Mouse (Mus musculus) myocyte (in vitro differentiated cells): ENCODE measurements around the gene Fam213a. TPM values are rescaled to one million over a fixed set of nuclear protein-coding genes. Genes with fewer than 3 reads are reported as not detected.

ENCODE experiments used
- H3K27me3 ChIP-seq: one replicate; pipeline ENCODE4 v1.6.1; 2011; ENCODE audit not compliant: control insufficient read depth, insufficient read depth, insufficient read length
- H3K36me3 ChIP-seq: one replicate; pipeline ENCODE4 v1.6.1; 2011; ENCODE audit not compliant: control insufficient read depth, insufficient read depth
- H3K4me2 ChIP-seq: one replicate; pipeline ENCODE4 v1.6.1; 2011; ENCODE audit warnings: low read depth, control low read depth
- H3K4me3 ChIP-seq: one replicate; pipeline ENCODE4 v1.5.1; 2011; ENCODE audit warnings: mild to moderate bottlenecking, control low read depth, moderate library complexity
- H3K79me2 ChIP-seq: one replicate; pipeline ENCODE4 v1.6.1; 2011; ENCODE audit not compliant: control insufficient read depth, insufficient read depth
- H3ac ChIP-seq: one replicate; pipeline ENCODE4 v1.6.1; 2011; ENCODE audit not compliant: control insufficient read depth, insufficient read length
- CEBPB ChIP-seq: IDR thresholded peaks from 2 replicates; pipeline ENCODE4 v1.6.1; 2011; ENCODE audit warnings: mild to moderate bottlenecking, moderate library complexity; ENCODE audit not compliant: poor library complexity, insufficient read depth, severe bottlenecking
- E2F4 ChIP-seq: IDR thresholded peaks from one replicate; pipeline ENCODE4 v1.6.1; 2011; ENCODE audit warnings: mild to moderate bottlenecking, control low read depth, moderate library complexity; ENCODE audit not compliant: insufficient read depth
- MAX ChIP-seq: IDR thresholded peaks from one replicate; pipeline ENCODE4 v1.6.1; 2011; ENCODE audit warnings: low read depth, mild to moderate bottlenecking, control low read depth
- MYOD1 ChIP-seq, 3 experiments: IDR thresholded peaks; one replicate each; pipeline ENCODE4 v1.6.1; 2011; ENCODE audit warnings: control low read depth in 2 of 3, low read depth in 2 of 3, mild to moderate bottlenecking in 2 of 3, moderate library complexity in 1 of 3; ENCODE audit not compliant: insufficient read length in 2 of 3, control insufficient read depth in 1 of 3
- MYOG ChIP-seq, 3 experiments: IDR thresholded peaks; one replicate each; pipeline ENCODE4 v1.6.1; 2011; ENCODE audit warnings: control low read depth in 2 of 3, low read depth in 2 of 3, mild to moderate bottlenecking in 2 of 3; ENCODE audit not compliant: insufficient read length in 2 of 3, control insufficient read depth in 1 of 3, insufficient read depth in 1 of 3
- POLR2A ChIP-seq: IDR thresholded peaks from one replicate; pipeline ENCODE4 v1.6.1; 2011; ENCODE audit warnings: low read depth, mild to moderate bottlenecking, control low read depth, moderate library complexity; ENCODE audit not compliant: insufficient read length
- POLR2AphosphoS2 ChIP-seq: IDR thresholded peaks from one replicate; pipeline ENCODE4 v1.6.1; 2011; ENCODE audit warnings: low read depth, control low read depth; ENCODE audit not compliant: insufficient read length
- REST ChIP-seq: IDR thresholded peaks from one replicate; pipeline ENCODE4 v1.6.1; 2011; ENCODE audit warnings: mild to moderate bottlenecking, control low read depth, moderate library complexity; ENCODE audit not compliant: insufficient read depth, insufficient read length
- SRF ChIP-seq: IDR thresholded peaks from one replicate; pipeline ENCODE4 v1.6.1; 2011; ENCODE audit warnings: low read depth; ENCODE audit not compliant: control insufficient read depth, insufficient read length
- TCF12 ChIP-seq: IDR thresholded peaks from one replicate; pipeline ENCODE4 v1.6.1; 2011; ENCODE audit warnings: mild to moderate bottlenecking, control low read depth; ENCODE audit not compliant: poor library complexity, insufficient read depth, severe bottlenecking
- TCF3 ChIP-seq: IDR thresholded peaks from one replicate; pipeline ENCODE4 v1.6.1; 2011; ENCODE audit warnings: low read depth, control low read depth; ENCODE audit not compliant: insufficient read length
- USF1 ChIP-seq: IDR thresholded peaks from one replicate; pipeline ENCODE4 v1.6.1; 2011; ENCODE audit warnings: low read depth, mild to moderate bottlenecking, control low read depth, moderate library complexity
- polyA plus RNA-seq: library from polyadenylated mRNA; unstranded; fragments of >200 nt; fragmentation: generic; extraction: Trizol; gene quantifications from one replicate; pipeline ENCODE4 v1.2.1, GENCODE M21; 2012; ENCODE audit warnings: missing spikeins

Fam213a gene
- polyA plus RNA-seq, 1 experiment = 1.8 TPM

DNA sequence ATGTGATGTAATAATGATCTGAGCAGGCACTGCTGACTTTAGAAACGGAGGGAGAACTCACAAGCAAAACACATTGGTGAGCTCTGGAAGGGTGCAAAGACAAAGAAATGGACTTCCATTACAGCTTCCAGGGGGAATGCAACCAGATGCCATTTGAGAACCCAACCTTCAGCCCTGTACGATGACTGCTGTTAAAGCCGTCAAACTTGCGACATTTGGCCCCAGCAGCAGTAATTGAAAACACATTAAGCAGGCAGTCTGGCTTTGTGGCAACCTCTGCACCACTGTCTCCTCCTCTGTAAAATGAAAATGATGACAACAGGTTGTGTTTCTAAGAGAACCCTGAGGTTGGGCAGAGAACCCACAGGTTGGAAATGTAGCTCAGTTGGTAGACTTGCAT lies 12.8 kb downstream of the Fam213a start:
- Histone ChIP-seq H3K4me3 (no peak overlapping the region), H3K27me3 (no peaks in the 10 kb centered on the region), H3K4me2 (no peak overlapping the region), H3K79me2 (no peaks in the 10 kb centered on the region), H3ac (no peak overlapping the region), H3K36me3 (no peaks in the 10 kb centered on the region)
- TF ChIP-seq REST (no peak), MYOG (IDR thresholded peaks at IDR 0.05; ENCODE audit: control insufficient read depth in 1 of 3, insufficient read depth in 1 of 3, insufficient read length in 2 of 3, low read depth in 2 of 3) (no peak), MYOD1 (IDR thresholded peaks at IDR 0.05; ENCODE audit: control insufficient read depth in 1 of 3, insufficient read length in 2 of 3, low read depth in 2 of 3) (no peak), USF1 (no peak), TCF12 (no peak), CEBPB (no peak), E2F4 (no peak)

DNA sequence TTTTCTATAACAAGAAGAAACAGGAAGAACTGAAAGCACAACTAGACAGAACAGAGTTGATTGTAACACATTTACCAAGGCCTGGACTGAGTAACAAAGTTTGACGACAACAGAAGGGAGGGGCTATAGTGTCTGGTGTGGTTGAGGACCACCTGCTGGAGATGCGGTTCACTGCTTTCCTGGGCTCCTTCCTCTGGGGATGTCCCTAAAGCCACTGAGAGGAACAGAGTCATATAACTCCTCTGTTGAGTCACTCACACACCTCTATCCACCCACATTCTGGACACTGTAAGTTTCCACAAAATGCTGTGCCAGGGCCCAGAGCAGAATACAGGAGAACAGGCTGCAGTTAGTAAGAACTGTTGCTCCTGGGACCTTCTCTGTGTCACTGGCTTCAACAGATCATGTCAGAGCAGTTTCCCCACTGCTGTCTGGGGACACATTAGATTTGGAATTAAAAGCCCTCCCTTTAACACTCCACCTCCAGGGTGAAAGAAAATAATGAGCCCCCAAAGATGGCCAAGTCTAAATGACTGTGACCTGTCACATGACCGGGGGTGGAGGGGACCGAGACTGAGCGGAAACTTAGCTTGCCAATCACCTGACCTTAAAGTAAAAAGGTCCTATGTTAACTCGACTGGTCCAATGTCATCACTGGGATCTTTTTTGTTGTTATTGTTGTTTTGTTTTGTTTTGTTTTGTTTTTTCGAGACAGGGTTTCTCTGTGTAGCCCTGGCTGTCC lies 13.5 kb downstream of the Fam213a start:
- Histone ChIP-seq H3K4me2 (no peak overlapping the region), H3K4me3 (no peak overlapping the region), H3K79me2 (no peaks in the 10 kb centered on the region), H3K36me3 (no peaks in the 10 kb centered on the region), H3ac (no peak overlapping the region), H3K27me3 (no peaks in the 10 kb centered on the region)
- TF ChIP-seq USF1 = no peak
- TF ChIP-seq SRF = no peak
- TF ChIP-seq TCF12 = no peak
- no peak for TF ChIP-seq MYOG (IDR thresholded peaks at IDR 0.05; ENCODE audit: control insufficient read depth in 1 of 3, insufficient read depth in 1 of 3, insufficient read length in 2 of 3, low read depth in 2 of 3)

DNA sequence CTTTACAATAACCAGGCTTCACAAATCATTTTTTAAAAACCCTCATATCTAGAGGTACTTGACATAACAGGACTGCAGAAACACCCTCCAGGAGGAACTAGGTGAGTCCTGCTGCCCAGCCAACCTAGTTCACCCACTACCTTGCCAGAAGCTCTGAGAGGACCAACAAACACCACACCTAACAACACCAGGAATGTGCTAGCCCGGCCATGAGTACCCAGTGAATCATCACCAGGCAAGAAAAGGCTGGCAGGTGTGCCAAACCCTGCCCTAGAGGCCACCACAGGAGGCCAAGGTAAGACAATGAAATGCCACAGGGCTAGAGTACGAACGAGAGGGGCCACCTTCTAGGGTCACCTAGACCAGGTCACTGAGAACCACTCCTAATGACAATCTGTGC lies 17.4 kb downstream of the Fam213a start:
- H3K4me3 ChIP-seq = no peak overlapping the region
- no peak overlapping the region for H3K4me2 ChIP-seq
- H3K79me2 ChIP-seq = no peaks in the 10 kb centered on the region
- H3K27me3 ChIP-seq = no peaks in the 10 kb centered on the region
- no peak for TF ChIP-seq MAX
- no peak for TF ChIP-seq E2F4
- TF ChIP-seq MYOG (IDR thresholded peaks at IDR 0.05; ENCODE audit: control insufficient read depth in 1 of 3, insufficient read depth in 1 of 3, insufficient read length in 2 of 3, low read depth in 2 of 3) = no peak
- H3K36me3 ChIP-seq = no peaks in the 10 kb centered on the region
- H3ac ChIP-seq = no peak overlapping the region

DNA sequence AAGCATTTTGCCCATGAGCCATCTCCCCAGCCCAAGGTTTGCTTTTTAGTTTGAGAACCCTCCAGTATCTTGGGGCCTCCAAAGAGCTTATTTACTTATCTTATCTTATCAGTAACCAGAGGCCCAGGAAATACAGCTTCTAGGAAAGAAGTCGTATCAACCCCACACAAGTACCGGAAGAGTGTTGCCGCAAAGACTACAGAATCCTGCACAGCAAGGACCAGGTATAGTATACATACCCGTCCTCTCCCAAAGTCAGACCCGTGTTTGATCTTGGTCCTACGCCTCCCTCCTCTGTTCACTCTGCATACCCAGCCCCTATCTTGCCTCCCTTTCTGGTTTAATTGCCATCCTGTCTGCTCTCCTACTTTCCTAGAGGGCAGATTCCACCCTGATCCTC lies 21.1 kb downstream of the Fam213a start:
- H3K36me3 ChIP-seq = no peaks in the 10 kb centered on the region

DNA sequence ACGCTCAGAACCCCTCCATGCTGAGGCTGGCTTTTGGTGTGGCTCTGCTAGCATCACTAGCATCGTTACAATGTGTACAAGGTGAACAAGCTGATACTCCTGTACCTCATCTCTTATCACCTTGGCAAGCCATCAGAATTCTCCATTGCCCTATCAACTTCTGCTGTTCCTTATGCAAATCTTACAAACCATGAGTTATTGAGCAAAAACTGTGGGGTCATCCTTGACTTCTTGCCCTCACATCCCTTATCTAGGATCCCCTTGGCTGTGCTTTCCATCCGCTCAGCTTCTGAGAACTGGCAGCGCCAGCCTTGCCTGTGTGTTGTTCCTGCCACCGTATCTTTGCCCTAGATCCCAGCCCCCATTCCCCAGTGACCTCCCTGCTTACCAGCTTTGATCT lies 24.8 kb downstream of the Fam213a start:
- no peak overlapping the region for H3K4me3 ChIP-seq
- H3K36me3 ChIP-seq = no peaks in the 10 kb centered on the region
- TF ChIP-seq MYOG (IDR thresholded peaks at IDR 0.05; ENCODE audit: control insufficient read depth in 1 of 3, insufficient read depth in 1 of 3, insufficient read length in 2 of 3, low read depth in 2 of 3) (no peak), MYOD1 (IDR thresholded peaks at IDR 0.05; ENCODE audit: control insufficient read depth in 1 of 3, insufficient read length in 2 of 3, low read depth in 2 of 3) (no peak), USF1 (no peak), POLR2A (no peak), TCF12 (no peak), POLR2AphosphoS2 (no peak), SRF (no peak), REST (no peak), CEBPB (no peak), TCF3 (no peak), E2F4 (no peak), MAX (no peak)
- H3K79me2 ChIP-seq = no peaks in the 10 kb centered on the region
- no peak overlapping the region for H3ac ChIP-seq
- no peak overlapping the region for H3K4me2 ChIP-seq
- no peaks in the 10 kb centered on the region for H3K27me3 ChIP-seq

More for the DNA sequence above, 21.1 kb downstream of the Fam213a start:
- Histone ChIP-seq H3K4me2 (no peak overlapping the region), H3K4me3 (no peak overlapping the region), H3K79me2 (no peaks in the 10 kb centered on the region), H3ac (no peak overlapping the region), H3K27me3 (no peaks in the 10 kb centered on the region)
- TF ChIP-seq REST (no peak), E2F4 (no peak), MYOG (IDR thresholded peaks at IDR 0.05; ENCODE audit: control insufficient read depth in 1 of 3, insufficient read depth in 1 of 3, insufficient read length in 2 of 3, low read depth in 2 of 3) (no peak), POLR2AphosphoS2 (no peak), TCF3 (no peak), USF1 (no peak), MYOD1 (IDR thresholded peaks at IDR 0.05; ENCODE audit: control insufficient read depth in 1 of 3, insufficient read length in 2 of 3, low read depth in 2 of 3) (no peak), MAX (no peak)
